In genomic region chr12:32291962-32292748, GRCm38 (mm10) we compare ENCODE assay signal across 8 mouse cellular contexts.
DNase-seq lines count a peak whose midpoint lies in the region; ATAC-seq lines count a peak whose summit lies in the region.

No protein-coding gene starts in this region.

- no peaks in the 10 kb centered on the region for H3K36me3 ChIP-seq in hindbrain, embryonic 12.5 days

- 0 out of 2 replicates have a peak overlapping the region, but pooled peaks have one; percentile 50 for H3K9ac ChIP-seq in hindbrain, embryonic 12.5 days

- H3K27ac ChIP-seq in hindbrain, embryonic 12.5 days: no peak overlapping the region

- WGBS in hindbrain, embryonic 12.5 days: 25% methylated on average over 18 of the region's 18 CpGs

- H3K9me3 ChIP-seq in hindbrain, embryonic 12.5 days (replicated peaks): no peaks in the 10 kb centered on the region

- H3K27me3 ChIP-seq in hindbrain, embryonic 12.5 days: no peaks in the 10 kb centered on the region

- peak overlapping the region; percentile 57 for H3K4me2 ChIP-seq in hindbrain, embryonic 12.5 days (replicated peaks)

- peak overlapping the region; percentile 32 for H3K4me3 ChIP-seq in hindbrain, embryonic 12.5 days

- DNase-seq in NIH3T3 (ENCODE audit: low read depth): peak; percentile 86
- DNase-seq in cerebellum, adult 9-10 months: peak; percentile 32
- peak; percentile 63 to 71 for DNase-seq in layer of hippocampus, postnatal 10 days (ENCODE audit: low spot score in 2 of 2)
- peak; percentile 60 for DNase-seq in lung, postnatal 10 days
- peak; percentile 41 for DNase-seq in ovary, postnatal 14 days (ENCODE audit: low spot score)
- peak; percentile 26 to 67 for DNase-seq in thymus, postnatal 10 days (ENCODE audit: low spot score in 2 of 2)

- no peaks in the 10 kb centered on the region for H3K4me1 ChIP-seq in hindbrain, embryonic 12.5 days

- peak; percentile 95 for ATAC-seq in frontal cortex, adult (ENCODE audit: low TSS enrichment)
- peak; percentile 88 for ATAC-seq in hindbrain, embryonic 12.5 days (ENCODE audit: low FRiP score)

Comparison
In these comparisons a context has a peak if more than half of its experiments do, and no peak if none do; other contexts are left out.
1. DNase-seq: peak in every context shown above with its lines; median percentile 86 in NIH3T3; 67 in layer of hippocampus, postnatal 10 days; 60 in lung, postnatal 10 days; 46 in thymus, postnatal 10 days; 41 in ovary, postnatal 14 days; 32 in cerebellum, adult 9-10 months.